Mouse (Mus musculus) CH12F3 (cell line): Measurements from ENCODE around the gene Gm10959.

Experiments
- in situ Hi-C: fragments of 300-500 bp; cut with MboI; formaldehyde crosslinking; loops from 2 replicates; pipeline ENCODE4 v1.14.3; 2020; ENCODE audit warnings: low sequenced_read_pairs

Gm10959 gene

DNA sequence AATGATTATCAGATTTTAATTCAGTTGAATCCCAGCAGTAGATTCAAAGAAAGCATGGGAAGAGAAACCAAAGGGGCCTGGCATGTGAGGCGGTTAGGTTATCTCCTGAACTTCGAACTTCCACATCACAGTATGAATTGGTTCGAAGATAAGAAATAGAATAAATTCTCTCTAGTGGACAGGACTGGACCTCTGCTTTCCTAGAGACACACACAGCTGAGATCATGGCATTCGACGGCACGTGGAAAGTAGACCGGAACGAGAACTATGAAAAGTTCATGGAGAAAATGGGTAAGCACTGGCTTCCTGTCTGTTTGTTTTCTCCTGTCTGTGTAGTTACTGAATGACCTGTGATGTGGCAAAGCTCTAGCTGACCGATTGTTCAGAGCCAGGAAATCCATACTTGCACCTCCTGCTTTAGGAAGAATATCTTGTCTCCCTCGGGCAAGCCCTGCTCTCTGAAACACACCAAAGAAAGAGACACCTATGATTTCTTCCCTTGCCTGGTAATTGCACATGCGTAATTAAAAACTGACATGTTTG is 23.9 kb downstream of the Gm10959 start:
- in situ Hi-C loops: no loop called here

DNA sequence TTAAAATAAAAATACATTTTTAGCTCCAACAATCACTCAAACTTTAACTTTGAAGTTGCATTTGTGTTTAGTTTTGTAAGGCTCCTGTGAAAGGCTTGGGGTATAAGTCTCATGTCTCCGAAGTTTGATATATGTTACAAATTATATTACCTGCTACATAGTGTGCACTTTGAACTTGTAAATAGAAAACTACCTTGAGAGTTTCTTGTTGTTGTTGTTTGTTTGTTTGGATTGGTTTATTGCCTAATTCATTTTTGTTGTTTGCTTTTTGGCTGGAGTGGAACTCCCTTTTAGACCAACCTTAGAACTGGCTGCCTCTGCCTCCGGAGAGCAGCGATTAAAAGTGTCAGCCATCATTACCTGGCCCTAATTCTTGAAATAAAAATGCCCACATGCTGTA is 24.4 kb downstream of the Gm10959 start, which contains the start of gene Fabp2:
Gene Fabp2, plus strand, starts transcription at position 301 of the 400 bp plus-strand sequence.
- in situ Hi-C loops: no loop called here

DNA sequence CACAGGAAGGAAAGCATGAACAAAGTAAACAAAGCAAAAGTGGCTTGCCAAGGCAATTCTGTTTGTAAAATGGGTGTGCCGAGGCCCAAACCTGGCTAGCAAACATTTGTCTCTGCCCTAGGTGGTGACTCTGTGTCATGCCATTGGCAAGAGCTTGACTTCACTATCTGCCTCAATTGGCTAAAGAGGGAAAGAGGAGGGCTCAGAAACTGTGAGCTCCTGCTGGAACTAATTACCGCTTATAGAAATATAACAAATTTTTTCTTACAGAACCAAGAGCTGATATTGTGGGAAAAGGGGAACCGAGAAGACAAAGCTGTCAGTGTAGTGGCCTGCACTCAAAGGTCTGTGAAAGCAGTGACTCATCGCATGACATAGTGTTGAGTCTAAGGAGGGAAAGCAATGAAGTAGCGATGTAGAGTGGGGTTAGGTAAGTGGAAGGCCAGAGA is 30.8 kb downstream of the Gm10959 start:
- in situ Hi-C loops: no loop called here

DNA sequence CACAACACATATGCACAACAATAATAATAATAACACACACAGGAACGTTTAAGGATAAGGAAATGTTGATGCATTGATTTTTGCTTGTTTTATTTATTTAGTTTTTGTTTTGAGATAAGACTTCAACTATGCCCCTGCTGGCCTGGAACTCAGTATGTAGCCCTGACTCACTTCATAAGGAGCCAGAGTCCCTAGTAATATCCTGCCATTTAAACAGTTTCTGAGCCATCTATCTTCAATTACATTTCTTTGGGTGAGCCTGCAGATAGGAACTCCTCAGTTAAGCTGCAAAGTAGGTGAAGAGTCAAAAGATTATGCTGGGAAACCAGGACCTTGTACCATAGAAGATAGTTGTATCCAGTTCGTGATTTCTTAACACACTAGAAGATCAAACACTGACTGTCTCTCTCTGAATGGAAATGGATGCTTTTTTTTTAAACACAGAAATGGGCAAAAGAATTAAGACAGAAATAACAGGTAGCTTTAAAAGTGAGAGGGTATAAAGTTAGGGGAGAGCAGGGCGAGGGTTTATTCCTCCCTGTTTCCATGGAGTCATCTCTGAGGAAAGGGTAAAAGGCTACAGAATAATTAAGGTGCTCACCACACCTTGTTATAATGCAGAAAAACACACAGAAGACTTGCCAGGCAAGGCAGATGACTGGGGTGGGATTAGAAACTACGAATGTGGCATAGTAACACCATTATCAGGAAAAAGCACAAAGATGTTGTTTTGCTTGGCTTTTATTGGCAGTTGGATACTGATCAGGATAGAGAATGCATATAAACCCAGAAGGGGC is 31.5 kb downstream of the Gm10959 start:
- in situ Hi-C loops: no loop called here

DNA sequence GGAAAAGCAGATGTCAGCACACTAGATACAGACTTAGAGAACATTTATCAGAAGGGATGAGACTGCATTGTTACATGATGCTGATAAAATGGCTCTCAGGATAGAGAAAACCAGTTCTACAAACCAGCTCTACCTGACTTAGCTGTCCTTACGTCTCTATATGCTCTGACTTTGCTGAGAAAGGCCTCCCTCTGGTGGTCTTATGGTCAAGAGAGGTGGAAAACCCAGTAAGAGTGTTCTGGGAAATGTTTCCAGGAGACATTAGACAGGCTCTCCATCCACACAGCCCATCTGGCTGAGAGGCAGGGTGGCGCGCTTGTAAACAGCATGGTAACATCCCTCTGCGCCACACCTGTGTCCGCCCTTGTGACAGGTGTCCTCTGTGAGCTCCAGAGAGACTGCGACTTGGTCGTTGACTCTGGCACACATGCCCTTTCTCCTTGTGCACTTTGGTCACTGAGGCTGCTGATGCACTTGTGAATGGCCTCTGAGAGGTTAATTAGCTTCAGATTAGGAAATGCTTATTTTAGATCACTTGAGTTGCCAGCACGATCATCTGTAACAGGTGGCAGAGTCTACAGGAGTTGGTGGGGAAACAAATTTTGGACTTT is 40.4 kb downstream of the Gm10959 start:
- in situ Hi-C loops: no loop called here

DNA sequence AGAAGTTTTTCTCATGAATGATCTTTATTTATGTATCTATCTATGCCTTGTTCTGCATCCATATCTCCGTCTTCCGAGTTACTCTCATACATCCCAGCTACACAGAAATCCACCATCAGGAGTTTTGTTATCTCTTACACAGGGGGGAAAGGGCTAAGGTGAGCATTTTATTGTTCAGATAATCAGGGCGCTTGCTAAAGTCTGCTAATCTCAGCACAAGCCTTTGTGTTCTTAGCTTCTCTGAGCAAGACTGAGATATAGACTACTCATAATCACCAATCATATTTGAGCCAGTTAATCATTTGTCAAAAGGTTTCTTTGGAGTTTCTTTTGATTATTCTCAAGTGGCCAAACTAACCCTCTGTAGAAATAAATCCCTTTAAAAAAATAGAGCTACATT is 41.6 kb downstream of the Gm10959 start:
- in situ Hi-C loops: no loop called here

DNA sequence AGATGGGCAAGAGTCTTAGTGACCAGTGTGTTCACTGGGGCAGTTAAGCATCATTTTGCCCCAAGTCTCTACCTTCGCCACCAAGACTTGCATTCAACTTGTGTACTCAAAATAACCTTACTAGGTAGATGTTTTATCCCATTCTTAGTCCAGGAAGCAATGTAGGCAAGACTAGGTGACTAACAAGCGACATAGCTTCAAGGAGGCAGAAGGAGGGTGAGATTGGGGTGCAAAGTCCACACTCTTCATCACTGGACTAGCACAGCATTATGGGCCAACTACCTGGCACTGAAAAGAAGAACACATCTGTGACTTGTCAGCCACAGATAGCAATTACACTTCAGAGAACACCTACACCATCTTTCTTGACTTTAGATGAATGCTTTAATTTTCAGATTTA is 42.3 kb downstream of the Gm10959 start:
- in situ Hi-C loops: no loop called here

DNA sequence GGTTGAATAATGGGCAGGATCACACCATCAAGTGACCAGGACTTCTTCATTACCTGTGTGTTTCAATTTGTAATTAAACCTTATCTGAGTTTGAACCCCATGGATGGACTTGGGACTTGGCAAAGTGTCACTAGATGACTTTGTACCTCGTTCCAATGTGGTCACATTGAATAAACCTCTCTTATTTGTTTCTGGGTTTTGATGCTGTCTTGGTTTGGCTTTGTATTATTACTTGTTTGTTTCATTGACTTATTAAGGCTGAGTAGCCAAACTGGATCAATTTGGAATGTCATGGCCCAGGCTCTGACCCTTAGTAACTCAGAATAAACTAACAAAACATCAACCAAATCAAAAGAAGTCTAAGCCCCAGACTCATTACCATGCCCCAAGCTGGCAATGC is 47.6 kb downstream of the Gm10959 start:
- in situ Hi-C loops: no loop called here

DNA sequence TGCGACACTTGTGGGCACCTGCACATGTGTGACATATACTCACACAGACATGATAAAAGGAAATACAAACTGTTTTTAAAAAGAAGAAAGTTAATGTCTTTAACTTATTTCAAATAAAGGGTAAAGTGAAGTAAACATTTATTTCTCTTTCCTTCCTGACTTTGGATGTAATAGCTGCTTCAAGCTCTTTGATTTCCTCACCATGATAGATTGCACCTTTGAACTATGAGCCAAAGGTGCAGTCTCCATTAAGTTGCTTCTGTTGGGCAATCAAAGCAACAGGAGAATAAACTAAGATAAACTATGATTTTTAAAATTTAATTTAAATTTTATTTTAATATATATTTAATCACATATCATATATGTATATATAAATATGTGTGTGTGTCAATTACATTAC is 50.9 kb downstream of the Gm10959 start:
- in situ Hi-C loops: no loop called here

DNA sequence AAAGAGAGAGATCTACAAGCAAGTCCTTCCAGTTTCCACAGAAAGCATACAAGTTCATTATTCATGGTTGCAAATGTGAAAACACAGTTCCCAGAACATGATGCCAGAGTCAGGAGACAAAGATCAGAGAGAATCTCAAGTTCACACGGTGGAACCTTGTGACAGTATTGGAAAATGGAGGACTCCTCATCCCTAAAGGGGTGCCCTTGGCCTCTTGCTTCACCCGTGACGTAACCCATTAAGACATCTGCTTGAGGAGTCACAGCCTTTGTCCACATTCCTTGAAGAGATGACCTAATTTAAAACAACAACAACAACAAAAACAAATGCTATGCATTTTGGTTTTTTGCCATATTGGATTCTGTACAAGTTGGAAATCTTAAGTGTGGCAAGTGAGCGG is 54.1 kb downstream of the Gm10959 start:
- in situ Hi-C loops: no loop called here
